Mouse (Mus musculus) heart, postnatal 36 days (tissue): ENCODE results near the gene Bcl10. TPM values are rescaled to one million over a fixed set of nuclear protein-coding genes. Genes with fewer than 3 reads are reported as not detected.

Experiments
- total RNA-seq, 2 experiments: library from RNA; stranded (reverse); gene quantifications; 2 replicates each; pipeline ENCODE4 v1.2.3; 2021

Bcl10 gene
- total RNA-seq, 2 experiments from 2014 or later, result 18.2 to 19.6 TPM

Other genes starting within 250 kb of the Bcl10 start
- 1 to 10 TPM; 8.4 to 8.9 TPM for gene Ddah1, start 164.1 kb upstream of the Bcl10 start, total RNA-seq
- gene 2410004B18Rik, start 15.2 kb downstream of the Bcl10 start, total RNA-seq, result 10 to 100 TPM; 16.0 to 16.6 TPM
- gene Syde2, start 65.1 kb downstream of the Bcl10 start, total RNA-seq, result 10 to 100 TPM; 13.8 to 18.6 TPM
- not detected for gene Wdr63, start 185.3 kb downstream of the Bcl10 start, total RNA-seq
- gene Mcoln3, start 194.6 kb downstream of the Bcl10 start, total RNA-seq, result not detected
- gene Mcoln2, start 227.0 kb downstream of the Bcl10 start, total RNA-seq, result under 1 TPM; 0.22 to 0.25 TPM